Mouse (Mus musculus): ENCODE data around the gene Ssr2.
"Not testable (repeated sequence)": the region's sequence is repeated elsewhere in the genome, so short reads cannot be mapped to it uniquely, and the experiment has no call there.

Gene Ssr2

DNA sequence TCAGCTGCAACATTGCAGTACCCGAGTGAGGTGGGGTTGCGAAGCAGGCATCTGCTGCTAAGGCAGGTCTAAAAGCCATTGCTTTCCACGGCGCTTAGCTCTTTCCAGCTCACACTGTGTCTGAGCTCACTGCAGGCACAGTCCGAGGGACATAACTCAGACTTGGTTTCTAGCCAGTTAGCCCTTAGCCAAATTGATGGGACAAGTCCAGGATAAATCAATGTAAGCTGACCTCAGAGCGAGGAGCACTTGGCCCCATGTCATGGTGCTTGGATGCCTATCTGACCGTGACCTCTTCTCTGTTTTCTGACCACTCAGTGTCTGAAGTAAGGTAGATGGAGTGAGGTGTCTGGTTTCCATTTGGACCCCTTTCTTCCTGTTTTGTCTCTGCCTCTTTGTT lies 11.7 kb upstream of the Ssr2 start:
- no peak for DNase-seq (ENCODE audit: low read depth, low spot score)

DNA sequence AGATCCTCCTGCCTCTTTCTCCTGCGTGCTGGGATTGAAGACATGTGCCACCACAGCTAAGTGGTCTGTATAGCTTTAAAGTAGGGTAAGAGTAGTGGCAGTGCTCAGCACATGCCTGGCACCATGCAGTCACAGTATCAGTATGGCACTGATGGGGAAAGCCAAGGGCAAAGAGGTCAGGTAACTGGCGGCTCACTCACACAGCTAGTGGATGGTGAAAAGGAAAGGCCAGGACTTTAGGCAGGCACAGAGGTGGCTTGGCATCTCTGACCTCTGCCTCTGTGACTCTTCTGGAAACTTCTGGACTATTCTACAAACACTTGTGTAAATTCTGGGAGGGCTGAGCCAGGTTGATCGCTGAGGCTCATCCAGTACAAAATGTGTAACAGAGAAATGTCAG lies 9.6 kb upstream of the Ssr2 start:
- no peak for DNase-seq (ENCODE audit: low read depth, low spot score)

GRCm38 (mm10) chr3:88566536-88567061 lies 9.1 kb upstream of the Ssr2 start:
- DNase-seq (ENCODE audit: low read depth, low spot score), result no peak

DNA sequence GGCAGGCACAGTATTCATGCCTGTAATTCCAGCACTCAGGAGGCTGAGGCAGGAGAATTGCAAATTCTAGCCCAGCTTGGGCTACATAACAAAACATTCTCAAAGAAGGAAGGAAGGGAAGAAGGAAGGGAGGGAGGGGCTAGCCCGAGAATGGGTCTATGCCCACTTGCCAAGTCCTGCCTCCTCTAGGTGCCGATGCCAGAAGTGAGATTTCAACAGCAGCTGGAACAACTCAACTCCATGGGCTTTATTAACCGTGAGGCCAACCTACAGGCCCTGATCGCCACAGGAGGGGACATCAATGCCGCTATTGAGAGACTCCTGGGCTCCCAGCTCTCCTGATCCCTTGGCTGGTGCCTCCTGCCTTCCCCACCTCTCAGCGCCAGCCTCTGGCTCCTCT lies 7.8 kb upstream of the Ssr2 start:
- DNase-seq (ENCODE audit: low read depth, low spot score), result no peak

GRCm38 (mm10) chr3:88568615-88569014 lies 7.1 kb upstream of the Ssr2 start:
- DNase-seq (ENCODE audit: low read depth, low spot score), result no peak

DNA sequence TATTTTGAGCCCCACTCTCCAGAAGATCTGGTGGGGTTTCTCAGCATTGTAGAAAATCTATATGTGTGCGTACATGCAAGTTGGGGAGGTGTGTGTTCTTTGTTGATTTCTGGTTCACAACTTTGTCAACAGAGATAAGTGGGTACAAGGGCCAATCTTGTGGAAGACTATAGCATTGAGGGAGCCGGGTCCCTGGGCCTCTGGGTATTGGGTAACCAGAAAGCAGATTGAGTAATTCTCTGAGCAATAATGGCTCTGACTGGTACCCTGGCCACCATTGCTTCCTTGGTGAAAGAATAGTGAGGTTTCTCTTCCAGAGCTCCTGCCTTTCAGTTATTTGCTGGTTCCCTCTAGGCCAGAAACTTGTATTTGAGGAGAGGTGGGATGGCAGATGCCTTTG lies 6.6 kb upstream of the Ssr2 start:
- no peak for DNase-seq (ENCODE audit: low read depth, low spot score)

GRCm38 (mm10) chr3:88569694-88570093 lies 6.0 kb upstream of the Ssr2 start:
- no peak for DNase-seq (ENCODE audit: low read depth, low spot score)

DNA sequence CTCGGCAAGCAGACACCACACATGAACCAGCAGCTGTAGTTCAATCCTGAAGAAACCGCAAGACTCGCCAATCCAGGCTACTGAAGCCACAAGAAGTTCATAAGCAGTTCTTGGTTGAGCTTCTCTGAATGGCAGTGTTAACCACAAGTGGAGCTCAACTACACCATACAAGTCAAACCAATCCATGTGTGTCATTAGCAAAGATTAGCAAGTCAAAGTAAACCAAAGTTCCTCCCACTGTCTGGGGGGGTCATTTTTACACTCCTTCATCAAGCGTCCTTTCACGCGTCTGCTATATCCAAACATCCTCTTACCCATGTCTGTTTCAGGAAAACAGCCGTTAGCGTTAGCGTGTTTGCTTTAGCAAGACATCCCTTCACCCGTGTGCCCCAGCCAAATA lies 5.3 kb upstream of the Ssr2 start:
- no peak for DNase-seq (ENCODE audit: low read depth, low spot score)

- no peak for DNase-seq (ENCODE audit: low read depth, low spot score)
Measured at GRCm38 (mm10) chr3:88571856-88572255, 3.8 kb upstream of the Ssr2 start.

DNA sequence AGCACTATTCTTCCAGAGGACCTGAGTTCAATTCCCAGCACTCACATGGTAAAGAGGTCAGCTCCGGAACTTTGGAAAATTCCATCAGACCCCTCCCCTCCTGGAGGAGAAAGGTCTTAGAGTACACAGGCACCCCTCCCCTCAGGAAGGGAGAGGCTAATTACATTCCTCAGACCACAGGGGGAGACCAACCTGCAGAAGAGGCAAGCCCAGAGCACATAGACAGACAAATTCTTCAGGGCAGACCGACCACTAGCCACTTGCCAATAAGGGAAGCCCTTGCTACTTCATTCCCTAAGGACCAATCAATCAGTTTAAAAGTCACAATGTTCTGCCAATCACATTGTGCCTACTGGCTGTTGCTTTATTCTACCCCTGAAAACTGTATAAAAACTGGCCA lies 2.8 kb upstream of the Ssr2 start:
- no peak for DNase-seq (ENCODE audit: low read depth, low spot score)

GRCm38 (mm10) chr3:88573810-88574209 lies 1.9 kb upstream of the Ssr2 start:
- DNase-seq (ENCODE audit: low read depth, low spot score), result no peak

- DNase-seq (ENCODE audit: low read depth, low spot score), result not testable (repeated sequence)
Measured at GRCm38 (mm10) chr3:88577846-88578245, 2.2 kb downstream of the Ssr2 start.

- DNase-seq (ENCODE audit: low read depth, low spot score), result no peak
Measured at GRCm38 (mm10) chr3:88578498-88579424, 3.1 kb downstream of the Ssr2 start.

DNA sequence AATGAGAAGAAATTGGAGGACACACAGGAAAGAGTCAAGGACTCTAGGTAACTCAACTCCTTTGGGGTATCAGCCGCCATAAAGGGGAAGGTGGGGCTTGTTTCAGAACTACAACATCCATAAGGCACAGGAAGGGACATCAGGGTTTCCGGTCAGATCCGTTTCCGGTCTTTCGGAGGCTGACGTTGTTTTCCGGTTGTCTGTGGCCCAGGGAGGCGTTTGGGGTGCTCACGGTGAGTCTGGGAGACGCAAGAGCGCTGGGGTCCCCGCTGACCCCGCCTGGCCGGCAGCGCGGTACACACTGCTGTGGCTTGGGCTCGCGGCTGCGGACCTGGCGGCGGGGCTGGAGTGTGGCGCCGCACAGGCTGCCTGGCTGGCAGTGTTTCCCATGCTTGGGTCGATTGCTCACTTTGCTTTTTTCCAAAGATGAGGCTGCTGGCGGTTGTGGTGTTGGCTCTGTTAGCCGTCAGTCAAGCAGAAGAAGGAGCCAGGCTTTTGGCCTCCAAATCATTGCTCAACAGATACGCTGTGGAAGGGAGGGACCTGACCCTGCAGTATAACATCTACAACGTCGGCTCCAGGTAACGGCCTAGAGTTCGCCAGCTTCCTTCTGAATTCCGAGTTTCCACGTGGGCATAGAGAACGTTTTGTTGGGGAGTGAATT lies 3.9 kb downstream of the Ssr2 start:
- DNase-seq (ENCODE audit: low read depth, low spot score), result peak; percentile 65

DNA sequence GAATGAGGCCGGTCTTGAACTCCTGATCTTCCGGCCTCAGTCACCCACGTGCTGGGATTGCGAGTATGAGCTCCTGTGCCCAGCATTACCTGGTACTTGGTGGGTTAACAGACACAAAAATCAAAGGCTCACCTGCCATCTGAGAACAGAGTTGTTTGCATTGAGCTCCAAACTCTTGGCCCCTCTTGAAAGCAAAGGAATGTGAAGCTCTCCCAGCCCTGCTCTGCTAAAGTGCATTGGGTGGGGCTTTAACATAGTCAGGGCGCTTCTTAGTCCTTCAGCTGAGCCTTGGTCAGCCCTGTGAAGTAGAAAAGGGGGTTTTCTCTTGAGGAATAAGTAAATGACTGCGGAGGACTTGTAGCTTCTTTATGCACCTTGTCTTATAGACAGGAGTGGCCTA lies 10.1 kb downstream of the Ssr2 start:
- no peak for DNase-seq (ENCODE audit: low read depth, low spot score)

GRCm38 (mm10) chr3:88586640-88587039 lies 11.0 kb downstream of the Ssr2 start:
- DNase-seq (ENCODE audit: low read depth, low spot score), result no peak

DNA sequence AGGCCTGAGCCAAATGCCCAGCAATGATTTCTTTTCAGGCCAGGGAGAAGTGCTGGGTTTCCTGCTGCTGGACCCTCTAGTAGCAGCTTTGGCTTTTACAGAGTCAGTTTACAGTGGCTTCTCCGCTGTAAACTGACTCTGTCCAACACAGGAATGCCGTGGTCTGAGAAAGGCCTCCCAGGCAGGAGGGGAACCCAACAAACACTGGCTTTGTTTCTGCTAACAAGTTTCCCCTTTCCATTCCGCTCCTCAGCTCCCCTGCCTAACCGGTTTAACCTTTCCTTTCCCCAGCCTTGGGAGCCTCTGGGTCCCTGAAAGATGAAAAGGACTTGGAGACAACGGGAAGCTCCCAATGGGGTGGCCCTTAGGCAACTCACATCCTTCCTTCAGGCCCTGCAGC lies 14.6 kb downstream of the Ssr2 start:
- no peak for DNase-seq (ENCODE audit: low read depth, low spot score)

- no peak for DNase-seq (ENCODE audit: low read depth, low spot score)
Measured at GRCm38 (mm10) chr3:88591044-88591443, 15.4 kb downstream of the Ssr2 start.

GRCm38 (mm10) chr3:88591950-88592731 lies 16.5 kb downstream of the Ssr2 start:
- DNase-seq (ENCODE audit: low read depth, low spot score), result peak; percentile 39

GRCm38 (mm10) chr3:88592942-88593576 lies 17.4 kb downstream of the Ssr2 start:
- DNase-seq (ENCODE audit: low read depth, low spot score), result no peak

DNA sequence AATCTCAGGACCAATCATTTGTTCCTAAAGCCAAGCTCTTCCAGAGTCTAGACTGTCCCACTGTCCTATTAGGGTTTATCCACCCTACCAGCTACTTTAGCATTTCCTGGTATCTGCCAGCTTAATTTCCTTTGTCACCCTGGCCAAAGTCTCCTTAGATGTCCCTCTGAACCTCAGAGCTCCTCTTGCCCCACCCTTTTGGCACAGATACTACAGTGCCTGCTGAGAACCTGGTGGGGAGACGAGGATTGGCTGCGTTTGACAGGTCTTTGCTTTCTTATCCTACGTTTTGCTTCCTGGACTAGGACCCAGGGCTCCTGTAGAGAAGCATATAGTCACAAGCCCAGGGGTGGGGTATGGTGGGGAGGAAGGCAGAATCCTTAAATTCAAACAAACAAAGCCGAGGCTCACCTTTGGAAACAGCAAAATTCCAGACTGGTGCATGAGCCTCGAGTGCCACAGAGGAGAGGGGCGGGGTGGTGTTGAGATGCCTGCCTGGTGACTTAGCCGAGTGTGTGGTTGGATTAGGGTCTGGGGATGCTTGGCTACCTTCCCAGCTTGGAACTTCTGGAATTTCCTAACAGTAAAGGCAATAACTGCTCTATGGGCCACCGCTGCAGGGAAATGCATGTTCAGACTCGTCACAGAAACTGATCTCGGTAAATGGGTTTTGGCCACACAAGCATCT lies 18.4 kb downstream of the Ssr2 start:
- DNase-seq (ENCODE audit: low read depth, low spot score), result no peak

Data from c-Kit-negative CD71-positive TER-119-positive erythroid progenitor cells, embryonic 14.5 days (primary cell).